Mouse (Mus musculus) bone marrow macrophage, adult 2 months (primary cell): ENCODE measurements around the gene Nfib.

Experiments used
- CTCF ChIP-seq: IDR thresholded peaks from 2 replicates; pipeline ENCODE4 v1.5.1; 2012; ENCODE audit warnings: low read depth, mild to moderate bottlenecking, low read length, moderate library complexity
- POLR2A ChIP-seq: IDR thresholded peaks from 2 replicates; pipeline ENCODE4 v1.6.1; 2012; ENCODE audit warnings: mild to moderate bottlenecking, low read depth, low read length, borderline replicate concordance

- TF ChIP-seq CTCF = no peak
- TF ChIP-seq POLR2A = no peak
Measured at GRCm38 (mm10) chr4:82613606-82614465, 91.7 kb downstream of the Nfib start.
